Mouse (Mus musculus): ENCODE results near the gene Gzmm.

DNA sequence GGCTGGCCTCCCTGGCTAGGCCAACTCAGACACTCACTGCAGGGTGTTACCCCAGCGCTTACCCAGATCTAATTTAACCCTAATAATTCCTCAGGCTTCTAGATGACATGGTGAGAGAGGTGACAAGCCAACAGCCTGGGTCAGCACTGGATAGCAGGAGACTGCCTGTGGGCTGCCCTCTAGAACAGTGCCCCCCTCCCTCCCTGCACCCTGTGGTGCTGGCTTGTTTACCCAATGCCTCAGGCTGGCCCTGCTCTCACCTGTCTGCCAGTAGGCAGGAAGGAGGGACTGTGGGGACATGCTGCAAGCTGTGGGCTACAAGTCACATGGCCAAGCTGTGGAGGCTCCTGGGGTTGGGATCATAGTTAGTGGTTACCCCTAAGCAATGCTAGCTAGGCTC, 18.3 kb downstream of the Gzmm start:
- TF ChIP-seq CTCF (conservative IDR thresholded peaks at IDR 0.05; ENCODE audit: insufficient read depth, insufficient read length, low read depth, low read length): no peak
- TF ChIP-seq POLR2A (IDR thresholded peaks at IDR 0.05; ENCODE audit: low read depth, low read length): no peak

Data from kidney, adult 2 months (tissue).